Mouse (Mus musculus): Measurements from ENCODE around the gene Itk.

GRCm38 (mm10) chr11:46396860-46397179 is 7.5 kb upstream of the Itk start:
- TF ChIP-seq CTCF (conservative IDR thresholded peaks at IDR 0.05; ENCODE audit: insufficient read depth, insufficient read length, low read depth, low read length) (no peak), POLR2A (IDR thresholded peaks at IDR 0.05; ENCODE audit: low read depth, low read length) (no peak)
